Mouse (Mus musculus) midbrain, embryonic 12.5 days (tissue): ENCODE measurements at regions not wholly inside any gene's neighbourhood (a gene's known extent, or its start where the extent isn't known, plus 50 kb on each side); places are given as distances from the start of the nearest gene placed in this dataset.

Experiments
- ATAC-seq: fragments of 200-750 bp; cut with Nextera tagmentation; 2 replicates; pipeline ENCODE4 v1.8.0; 2017; ENCODE audit warnings: low read depth, moderate TSS enrichment, moderate library complexity; ENCODE audit not compliant: low FRiP score
- H3K27ac ChIP-seq: fragments of 300-500 bp; sonication (generic); replicated peaks from 2 replicates; pipeline ENCODE4 v1.5.1; 2016; ENCODE audit warnings: mild to moderate bottlenecking
- H3K27me3 ChIP-seq: fragments of 300-500 bp; sonication (generic); 2 replicates; pipeline ENCODE4 v1.6.1; 2016; ENCODE audit warnings: mild to moderate bottlenecking
- H3K36me3 ChIP-seq: fragments of 300-500 bp; sonication (generic); 2 replicates; pipeline ENCODE4 v1.6.1; 2016
- H3K4me1 ChIP-seq: fragments of 300-500 bp; sonication (generic); 2 replicates; pipeline ENCODE4 v1.6.1; 2016
- H3K4me2 ChIP-seq: fragments of 300-500 bp; sonication (generic); replicated peaks from 2 replicates; pipeline ENCODE4 v1.6.1; 2016; ENCODE audit warnings: mild to moderate bottlenecking, moderate library complexity
- H3K4me3 ChIP-seq: fragments of 300-500 bp; sonication (generic); 2 replicates; pipeline ENCODE4 v1.5.1; 2016; ENCODE audit warnings: mild to moderate bottlenecking
- H3K9ac ChIP-seq: fragments of 300-500 bp; sonication (generic); replicated peaks from 2 replicates; pipeline ENCODE4 v1.6.1; 2016; ENCODE audit warnings: mild to moderate bottlenecking, moderate library complexity
- H3K9me3 ChIP-seq: fragments of 300-500 bp; sonication (generic); 2 replicates; pipeline ENCODE4 v1.6.1; 2016; ENCODE audit warnings: mild to moderate bottlenecking
- WGBS: fragments of 180-500 bp; shearing (Covaris S2); methylation state at CpG from one replicate; pipeline ENCODE4 v1.1.7; 2016; 5-methylcytosine and 5-hydroxymethylcytosine counted together

- H3K27ac ChIP-seq = no peak overlapping the region
- no peak overlapping the region for H3K4me3 ChIP-seq
- H3K4me2 ChIP-seq = no peak overlapping the region
- H3K9me3 ChIP-seq = no peaks in the 10 kb centered on the region
- 73% methylated on average over 14 of the region's 14 CpGs for WGBS
- ATAC-seq = no peak
- peaks cover 17% of the 10 kb centered on the region for H3K27me3 ChIP-seq
- H3K36me3 ChIP-seq = no peaks in the 10 kb centered on the region
- H3K9ac ChIP-seq = no peak overlapping the region
- peaks cover 7% of the 10 kb centered on the region; the same call in 1 of the 2 replicates for H3K4me1 ChIP-seq
These were observed 144.7 kb upstream of the Mki67 start for GRCm38 (mm10) chr7:135860741-135861408.

- no peak for ATAC-seq
- Histone ChIP-seq H3K4me1 (peaks cover 7% of the 10 kb centered on the region; the same call in 1 of the 2 replicates), H3K4me2 (no peak overlapping the region), H3K36me3 (no peaks in the 10 kb centered on the region), H3K27me3 (peaks cover 17% of the 10 kb centered on the region), H3K27ac (no peak overlapping the region), H3K9me3 (no peaks in the 10 kb centered on the region), H3K4me3 (no peak overlapping the region), H3K9ac (no peak overlapping the region)
- WGBS = 72% methylated on average over 7 of the region's 7 CpGs
These were observed 145.2 kb upstream of the Mki67 start for GRCm38 (mm10) chr7:135861409-135861805.

GRCm38 (mm10) chr7:135863581-135864426 lies 147.6 kb upstream of the Mki67 start:
- Histone ChIP-seq H3K4me3 (no peak overlapping the region), H3K9ac (no peak overlapping the region), H3K36me3 (no peaks in the 10 kb centered on the region), H3K4me2 (no peak overlapping the region), H3K27me3 (peaks cover 7% of the 10 kb centered on the region), H3K27ac (no peak overlapping the region), H3K9me3 (no peaks in the 10 kb centered on the region), H3K4me1 (peaks cover 7% of the 10 kb centered on the region; the same call in 1 of the 2 replicates)
- 61% methylated on average over 22 of the region's 22 CpGs for WGBS
- ATAC-seq = no peak

GRCm38 (mm10) chr7:135870981-135871380 lies 154.8 kb upstream of the Mki67 start:
- H3K4me3 ChIP-seq = no peak overlapping the region
- WGBS = 82% methylated on average over 6 of the region's 6 CpGs
- no peaks in the 10 kb centered on the region for H3K4me1 ChIP-seq
- H3K36me3 ChIP-seq = no peaks in the 10 kb centered on the region
- no peak overlapping the region for H3K4me2 ChIP-seq
- no peaks in the 10 kb centered on the region for H3K27me3 ChIP-seq
- ATAC-seq = no peak
- H3K27ac ChIP-seq = no peak overlapping the region
- H3K9ac ChIP-seq = no peak overlapping the region
- no peaks in the 10 kb centered on the region for H3K9me3 ChIP-seq

- Histone ChIP-seq H3K4me1 (no peaks in the 10 kb centered on the region), H3K27me3 (no peaks in the 10 kb centered on the region), H3K36me3 (no peaks in the 10 kb centered on the region), H3K4me2 (no peak overlapping the region), H3K9me3 (peaks cover 5% of the 10 kb centered on the region; the same call in 1 of the 2 replicates), H3K4me3 (no peak overlapping the region), H3K27ac (peak overlapping the region; percentile 47), H3K9ac (no peak overlapping the region)
- 83% methylated on average over 6 of the region's 6 CpGs for WGBS
- ATAC-seq = no peak
These were observed 161.1 kb upstream of the Mki67 start for GRCm38 (mm10) chr7:135877091-135877874.

GRCm38 (mm10) chr7:135878750-135879149 lies 162.6 kb upstream of the Mki67 start:
- no peak overlapping the region for H3K9ac ChIP-seq
- 76% methylated on average over 3 of the region's 3 CpGs for WGBS
- no peaks in the 10 kb centered on the region for H3K4me1 ChIP-seq
- no peaks in the 10 kb centered on the region for H3K27me3 ChIP-seq
- ATAC-seq = no peak
- H3K4me2 ChIP-seq = no peak overlapping the region
- peaks cover 5% of the 10 kb centered on the region; the same call in 1 of the 2 replicates for H3K9me3 ChIP-seq
- H3K27ac ChIP-seq = no peak overlapping the region
- H3K36me3 ChIP-seq = no peaks in the 10 kb centered on the region
- no peak overlapping the region for H3K4me3 ChIP-seq

GRCm38 (mm10) chr7:135880446-135880845 lies 164.3 kb upstream of the Mki67 start:
- no peak overlapping the region for H3K9ac ChIP-seq

GRCm38 (mm10) chr7:135882306-135882705 lies 166.1 kb upstream of the Mki67 start:
- Histone ChIP-seq H3K4me1 (no peaks in the 10 kb centered on the region), H3K36me3 (no peaks in the 10 kb centered on the region), H3K9ac (no peak overlapping the region), H3K27ac (no peak overlapping the region), H3K4me3 (no peak overlapping the region), H3K27me3 (no peaks in the 10 kb centered on the region), H3K4me2 (no peak overlapping the region), H3K9me3 (peaks cover 5% of the 10 kb centered on the region; the same call in 1 of the 2 replicates)
- ATAC-seq = no peak
- 92% methylated on average over 4 of the region's 4 CpGs for WGBS

More at GRCm38 (mm10) chr7:135880446-135880845, 164.3 kb upstream of the Mki67 start:
- no peak for ATAC-seq
- Histone ChIP-seq H3K27me3 (no peaks in the 10 kb centered on the region), H3K4me1 (no peaks in the 10 kb centered on the region), H3K4me3 (no peak overlapping the region), H3K27ac (no peak overlapping the region), H3K9me3 (peaks cover 5% of the 10 kb centered on the region; the same call in 1 of the 2 replicates), H3K36me3 (no peaks in the 10 kb centered on the region), H3K4me2 (no peak overlapping the region)
- WGBS = 79% methylated on average over 9 of the region's 9 CpGs

- Histone ChIP-seq H3K36me3 (no peaks in the 10 kb centered on the region), H3K9ac (0 out of 2 replicates have a peak overlapping the region, but pooled peaks have one; percentile 28), H3K4me2 (peak overlapping the region; percentile 38), H3K9me3 (0 out of 2 replicates have a peak, but pooled peaks cover 2% of the 10 kb centered on the region), H3K27ac (peak overlapping the region; percentile 75), H3K27me3 (no peaks in the 10 kb centered on the region), H3K4me3 (no peak overlapping the region), H3K4me1 (peaks cover 17% of the 10 kb centered on the region)
- peak; percentile 80 for ATAC-seq
- WGBS = 24% methylated on average over 3 of the region's 3 CpGs
These were observed 172.4 kb upstream of the Mki67 start for GRCm38 (mm10) chr7:135888598-135888997.

GRCm38 (mm10) chr7:135889016-135889726 lies 173.0 kb upstream of the Mki67 start:
- H3K4me1 ChIP-seq = peaks cover 17% of the 10 kb centered on the region
- no peaks in the 10 kb centered on the region for H3K36me3 ChIP-seq
- no peaks in the 10 kb centered on the region for H3K27me3 ChIP-seq
- 0 out of 2 replicates have a peak overlapping the region, but pooled peaks have one; percentile 28 for H3K9ac ChIP-seq
- WGBS = 11% methylated on average over 17 of the region's 17 CpGs
- 0 out of 2 replicates have a peak, but pooled peaks cover 2% of the 10 kb centered on the region for H3K9me3 ChIP-seq
- peak; percentile 86 for ATAC-seq
- H3K4me3 ChIP-seq = no peak overlapping the region
- peak overlapping the region; percentile 75 for H3K27ac ChIP-seq
- peak overlapping the region; percentile 38 for H3K4me2 ChIP-seq

GRCm38 (mm10) chr7:135898876-135899275 lies 182.7 kb upstream of the Mki67 start:
- H3K27me3 ChIP-seq = no peaks in the 10 kb centered on the region
- no peak overlapping the region for H3K4me2 ChIP-seq
- H3K4me1 ChIP-seq = no peaks in the 10 kb centered on the region
- H3K4me3 ChIP-seq = no peak overlapping the region
- no peaks in the 10 kb centered on the region for H3K36me3 ChIP-seq
- WGBS = 87% methylated on average over 2 of the region's 2 CpGs
- H3K9me3 ChIP-seq = no peaks in the 10 kb centered on the region
- ATAC-seq = no peak
- H3K27ac ChIP-seq = no peak overlapping the region
- H3K9ac ChIP-seq = no peak overlapping the region
